Mouse (Mus musculus): ENCODE data around the gene Dapl1. TPM values are rescaled to one million over a fixed set of nuclear protein-coding genes. Genes with fewer than 3 reads are reported as not detected.

Dapl1 gene
- polyA plus RNA-seq, 1 experiment: not detected

DNA sequence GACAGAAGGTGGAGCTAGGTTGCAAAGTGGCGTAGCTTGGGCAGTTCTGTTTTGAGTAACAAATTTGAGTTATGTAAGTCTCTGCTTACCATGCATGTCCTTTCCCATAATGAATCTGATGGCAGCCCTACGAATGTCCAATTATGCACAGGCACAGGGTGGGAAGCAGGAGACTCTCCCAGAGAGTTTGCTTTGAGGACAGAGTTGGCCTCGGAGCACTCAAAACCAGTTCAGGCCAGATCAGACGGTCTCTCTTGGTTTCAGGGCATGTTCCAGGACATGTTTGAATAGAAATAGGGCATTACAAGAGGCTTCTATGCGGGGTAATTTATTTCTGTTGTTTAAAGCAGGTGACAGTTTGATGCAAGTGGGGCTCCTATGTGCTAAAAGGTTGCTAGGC is 42.8 kb upstream of the Dapl1 start:
- Histone ChIP-seq H3K27me3 (ENCODE audit: control insufficient read depth, insufficient read depth, low read length, poor library complexity, severe bottlenecking) (no peaks in the 10 kb centered on the region), H3K27ac (ENCODE audit: insufficient read depth, low read length) (no peak overlapping the region), H3K36me3 (ENCODE audit: control insufficient read depth, insufficient read depth, low read length, poor library complexity, severe bottlenecking) (no peaks in the 10 kb centered on the region), H3K4me3 (ENCODE audit: low read depth, low read length) (no peak overlapping the region), H3K4me1 (ENCODE audit: control insufficient read depth, insufficient read depth, low read length) (no peaks in the 10 kb centered on the region), H3K9me3 (replicated peaks; ENCODE audit: control insufficient read depth, insufficient read depth, low read length, poor library complexity, severe bottlenecking) (peaks cover 8% of the 10 kb centered on the region), H3K9ac (ENCODE audit: low read depth, poor library complexity, severe bottlenecking) (no peak overlapping the region)
- TF ChIP-seq POLR2A (IDR thresholded peaks at IDR 0.05; ENCODE audit: insufficient read depth, low read length) (no peak), CTCF (IDR thresholded peaks at IDR 0.05; ENCODE audit: low read depth, low read length) (no peak), EP300 (IDR thresholded peaks at IDR 0.05; ENCODE audit: insufficient read depth, low read depth, low read length) (no peak)

DNA sequence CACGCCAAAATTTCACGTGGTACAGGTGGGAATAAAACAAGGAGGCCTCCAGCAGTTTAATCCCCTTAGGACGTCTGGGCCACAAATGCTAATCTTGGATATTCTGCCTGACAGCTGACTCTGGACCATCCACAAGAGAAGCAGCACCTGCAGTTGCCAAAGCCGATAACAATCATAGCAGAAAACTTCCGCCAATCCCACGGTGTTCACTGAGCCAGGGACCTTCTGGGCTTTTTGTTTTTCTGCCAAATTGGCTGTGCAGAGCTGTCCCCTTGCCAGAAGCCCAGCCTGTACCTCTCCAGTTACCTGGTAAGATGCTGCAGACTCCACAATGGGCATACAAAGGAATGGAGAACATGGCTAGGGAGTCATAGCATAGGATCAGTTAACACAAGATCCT is 37.8 kb upstream of the Dapl1 start:
- no peaks in the 10 kb centered on the region for H3K27me3 ChIP-seq (ENCODE audit: control insufficient read depth, insufficient read depth, low read length, poor library complexity, severe bottlenecking)
- no peak overlapping the region for H3K27ac ChIP-seq (ENCODE audit: insufficient read depth, low read length)
- no peaks in the 10 kb centered on the region for H3K4me1 ChIP-seq (ENCODE audit: control insufficient read depth, insufficient read depth, low read length)
- H3K9ac ChIP-seq (ENCODE audit: low read depth, poor library complexity, severe bottlenecking): no peak overlapping the region
- no peak overlapping the region for H3K4me3 ChIP-seq (ENCODE audit: low read depth, low read length)
- no peaks in the 10 kb centered on the region for H3K36me3 ChIP-seq (ENCODE audit: control insufficient read depth, insufficient read depth, low read length, poor library complexity, severe bottlenecking)
- TF ChIP-seq CTCF (IDR thresholded peaks at IDR 0.05; ENCODE audit: low read depth, low read length) (no peak), EP300 (IDR thresholded peaks at IDR 0.05; ENCODE audit: insufficient read depth, low read depth, low read length) (no peak), POLR2A (IDR thresholded peaks at IDR 0.05; ENCODE audit: insufficient read depth, low read length) (no peak)
- H3K9me3 ChIP-seq (replicated peaks; ENCODE audit: control insufficient read depth, insufficient read depth, low read length, poor library complexity, severe bottlenecking): peaks cover 6% of the 10 kb centered on the region

DNA sequence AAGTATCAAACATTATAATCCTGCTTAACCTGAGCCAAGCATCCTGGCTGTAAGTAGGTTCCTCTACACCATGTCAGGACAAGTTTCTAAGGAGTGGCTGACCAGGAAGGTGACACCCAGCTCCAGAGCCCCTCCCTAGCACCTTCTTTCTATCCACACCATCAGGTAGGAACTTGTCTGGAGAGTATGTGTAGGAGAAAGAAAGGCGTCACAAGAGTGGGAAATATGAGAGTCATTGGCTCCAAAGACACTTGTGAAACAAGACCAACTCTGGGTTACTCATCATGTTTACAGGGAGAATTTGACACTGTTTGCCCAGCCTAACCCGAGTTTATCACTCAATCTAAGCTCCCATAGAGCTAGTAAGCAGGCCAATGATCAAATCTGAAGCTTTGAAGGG is 36.7 kb upstream of the Dapl1 start:
- H3K9ac ChIP-seq (ENCODE audit: low read depth, poor library complexity, severe bottlenecking): no peak overlapping the region
- no peak overlapping the region for H3K27ac ChIP-seq (ENCODE audit: insufficient read depth, low read length)
- H3K4me3 ChIP-seq (ENCODE audit: low read depth, low read length): no peak overlapping the region
- H3K4me1 ChIP-seq (ENCODE audit: control insufficient read depth, insufficient read depth, low read length): no peaks in the 10 kb centered on the region
- peaks cover 6% of the 10 kb centered on the region for H3K9me3 ChIP-seq (replicated peaks; ENCODE audit: control insufficient read depth, insufficient read depth, low read length, poor library complexity, severe bottlenecking)
- H3K36me3 ChIP-seq (ENCODE audit: control insufficient read depth, insufficient read depth, low read length, poor library complexity, severe bottlenecking): no peaks in the 10 kb centered on the region
- TF ChIP-seq EP300 (IDR thresholded peaks at IDR 0.05; ENCODE audit: insufficient read depth, low read depth, low read length) (no peak), POLR2A (IDR thresholded peaks at IDR 0.05; ENCODE audit: insufficient read depth, low read length) (no peak), CTCF (IDR thresholded peaks at IDR 0.05; ENCODE audit: low read depth, low read length) (no peak)
- H3K27me3 ChIP-seq (ENCODE audit: control insufficient read depth, insufficient read depth, low read length, poor library complexity, severe bottlenecking): no peaks in the 10 kb centered on the region

GRCm38 (mm10) chr2:59448516-59448915 is 35.9 kb upstream of the Dapl1 start:
- no peaks in the 10 kb centered on the region for H3K36me3 ChIP-seq (ENCODE audit: control insufficient read depth, insufficient read depth, low read length, poor library complexity, severe bottlenecking)
- no peaks in the 10 kb centered on the region for H3K27me3 ChIP-seq (ENCODE audit: control insufficient read depth, insufficient read depth, low read length, poor library complexity, severe bottlenecking)
- no peak overlapping the region for H3K27ac ChIP-seq (ENCODE audit: insufficient read depth, low read length)
- no peaks in the 10 kb centered on the region for H3K4me1 ChIP-seq (ENCODE audit: control insufficient read depth, insufficient read depth, low read length)
- no peak overlapping the region for H3K9ac ChIP-seq (ENCODE audit: low read depth, poor library complexity, severe bottlenecking)
- TF ChIP-seq EP300 (IDR thresholded peaks at IDR 0.05; ENCODE audit: insufficient read depth, low read depth, low read length) (no peak), POLR2A (IDR thresholded peaks at IDR 0.05; ENCODE audit: insufficient read depth, low read length) (no peak)
- no peak overlapping the region for H3K4me3 ChIP-seq (ENCODE audit: low read depth, low read length)
- H3K9me3 ChIP-seq (replicated peaks; ENCODE audit: control insufficient read depth, insufficient read depth, low read length, poor library complexity, severe bottlenecking): peaks cover 6% of the 10 kb centered on the region

DNA sequence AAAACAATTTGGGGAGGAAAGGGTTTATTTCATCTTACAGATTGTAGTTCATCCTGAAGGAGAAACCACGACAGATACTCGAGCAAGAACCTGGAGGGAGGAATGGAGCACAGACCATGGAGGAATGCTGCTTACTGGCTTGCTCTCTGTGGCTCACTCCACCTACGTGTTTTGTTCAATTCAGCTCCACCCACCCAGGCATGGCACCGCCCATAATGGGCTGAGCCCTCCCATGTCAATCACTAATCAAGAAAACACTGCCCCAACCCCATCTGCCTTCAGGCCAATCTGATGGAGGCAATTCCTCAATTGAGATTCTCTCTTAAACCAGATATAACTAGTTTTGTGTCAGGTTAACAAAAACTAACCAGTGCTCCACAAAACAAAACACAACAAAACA is 35.5 kb upstream of the Dapl1 start:
- Histone ChIP-seq H3K36me3 (ENCODE audit: control insufficient read depth, insufficient read depth, low read length, poor library complexity, severe bottlenecking) (no peaks in the 10 kb centered on the region), H3K4me3 (ENCODE audit: low read depth, low read length) (no peak overlapping the region), H3K9me3 (replicated peaks; ENCODE audit: control insufficient read depth, insufficient read depth, low read length, poor library complexity, severe bottlenecking) (peaks cover 6% of the 10 kb centered on the region), H3K4me1 (ENCODE audit: control insufficient read depth, insufficient read depth, low read length) (no peaks in the 10 kb centered on the region), H3K9ac (ENCODE audit: low read depth, poor library complexity, severe bottlenecking) (no peak overlapping the region), H3K27me3 (ENCODE audit: control insufficient read depth, insufficient read depth, low read length, poor library complexity, severe bottlenecking) (no peaks in the 10 kb centered on the region), H3K27ac (ENCODE audit: insufficient read depth, low read length) (no peak overlapping the region)
- TF ChIP-seq EP300 (IDR thresholded peaks at IDR 0.05; ENCODE audit: insufficient read depth, low read depth, low read length) (no peak), POLR2A (IDR thresholded peaks at IDR 0.05; ENCODE audit: insufficient read depth, low read length) (no peak), CTCF (IDR thresholded peaks at IDR 0.05; ENCODE audit: low read depth, low read length) (no peak)

GRCm38 (mm10) chr2:59451675-59452074 is 32.8 kb upstream of the Dapl1 start:
- Histone ChIP-seq H3K4me3 (ENCODE audit: low read depth, low read length) (no peak overlapping the region), H3K9ac (ENCODE audit: low read depth, poor library complexity, severe bottlenecking) (no peak overlapping the region), H3K36me3 (ENCODE audit: control insufficient read depth, insufficient read depth, low read length, poor library complexity, severe bottlenecking) (no peaks in the 10 kb centered on the region), H3K27ac (ENCODE audit: insufficient read depth, low read length) (no peak overlapping the region), H3K4me1 (ENCODE audit: control insufficient read depth, insufficient read depth, low read length) (no peaks in the 10 kb centered on the region), H3K27me3 (ENCODE audit: control insufficient read depth, insufficient read depth, low read length, poor library complexity, severe bottlenecking) (no peaks in the 10 kb centered on the region), H3K9me3 (replicated peaks; ENCODE audit: control insufficient read depth, insufficient read depth, low read length, poor library complexity, severe bottlenecking) (no peaks in the 10 kb centered on the region)
- TF ChIP-seq POLR2A (IDR thresholded peaks at IDR 0.05; ENCODE audit: insufficient read depth, low read length) (no peak), EP300 (IDR thresholded peaks at IDR 0.05; ENCODE audit: insufficient read depth, low read depth, low read length) (no peak), CTCF (IDR thresholded peaks at IDR 0.05; ENCODE audit: low read depth, low read length) (no peak)

Measured in ES-Bruce4 (cell line).